8 mouse cellular contexts compared by ENCODE assay signal in genomic region chr11:95808448-95809011, GRCm38 (mm10). TPM values are rescaled to one million over a fixed set of nuclear protein-coding genes. Genes with fewer than 3 reads are reported as not detected.
DNase-seq lines count a peak whose midpoint lies in the region; ATAC-seq lines count a peak whose summit lies in the region.
"Had no signal": no experiment of that assay in that cellular context is flagged by ENCODE, and none has a peak within 500 bp of the region (broad histone marks: within the 10 kb centered on the region; RNA-seq: fewer than 3 reads in every experiment).

No protein-coding gene starts in this region.

- H3K4me2 ChIP-seq in limb, embryonic 12.5 days, result no peak overlapping the region
- no peak overlapping the region for H3K4me2 ChIP-seq in embryonic facial prominence, embryonic 14.5 days (ENCODE audit: low read depth, low read length)
- H3K4me2 ChIP-seq in limb, embryonic 15.5 days, result no peak overlapping the region

- H3K36me3 ChIP-seq in limb, embryonic 12.5 days, result no peaks in the 10 kb centered on the region
- no peaks in the 10 kb centered on the region for H3K36me3 ChIP-seq in limb, embryonic 10.5 days
- no peaks in the 10 kb centered on the region for H3K36me3 ChIP-seq in embryonic facial prominence, embryonic 14.5 days (ENCODE audit: control insufficient read depth, insufficient read depth, low read length)
- H3K36me3 ChIP-seq in limb, embryonic 15.5 days, result no peaks in the 10 kb centered on the region

- H3K4me1 ChIP-seq in limb, embryonic 12.5 days (replicated peaks), result no peaks in the 10 kb centered on the region
- H3K4me1 ChIP-seq in limb, embryonic 10.5 days, result peaks cover 5% of the 10 kb centered on the region; the same call in 1 of the 2 replicates
- H3K4me1 ChIP-seq in embryonic facial prominence, embryonic 14.5 days (ENCODE audit: control insufficient read depth, insufficient read depth, low read length), result no peaks in the 10 kb centered on the region
- no peaks in the 10 kb centered on the region for H3K4me1 ChIP-seq in limb, embryonic 15.5 days

- no peaks in the 10 kb centered on the region for H3K27me3 ChIP-seq in limb, embryonic 12.5 days
- H3K27me3 ChIP-seq in limb, embryonic 10.5 days (ENCODE audit: low read depth, poor library complexity, severe bottlenecking), result 0 out of 2 replicates have a peak, but pooled peaks cover 5% of the 10 kb centered on the region
- H3K27me3 ChIP-seq in embryonic facial prominence, embryonic 14.5 days (replicated peaks; ENCODE audit: control insufficient read depth, insufficient read depth, low read length), result no peaks in the 10 kb centered on the region
- H3K27me3 ChIP-seq in limb, embryonic 15.5 days, result no peaks in the 10 kb centered on the region

- peaks cover 9% of the 10 kb centered on the region; the same call in 1 of the 2 replicates for H3K9me3 ChIP-seq in limb, embryonic 12.5 days
- H3K9me3 ChIP-seq in limb, embryonic 10.5 days (replicated peaks), result no peaks in the 10 kb centered on the region
- peaks cover 8% of the 10 kb centered on the region; the same call in 1 of the 2 replicates for H3K9me3 ChIP-seq in embryonic facial prominence, embryonic 14.5 days (ENCODE audit: control insufficient read depth, low read length)
- no peaks in the 10 kb centered on the region for H3K9me3 ChIP-seq in limb, embryonic 15.5 days

- 0 out of 2 replicates have a peak overlapping the region, but pooled peaks have one; percentile 12 for H3K27ac ChIP-seq in limb, embryonic 12.5 days
- no peak overlapping the region; the same call in 1 of the 2 replicates for H3K27ac ChIP-seq in limb, embryonic 10.5 days
- no peak overlapping the region for H3K27ac ChIP-seq in embryonic facial prominence, embryonic 14.5 days (replicated peaks; ENCODE audit: low read depth, low read length)
- H3K27ac ChIP-seq in limb, embryonic 15.5 days, result no peak overlapping the region

- ATAC-seq in limb, embryonic 12.5 days (ENCODE audit: insufficient number of reproducible peaks, insufficient read depth, low FRiP score, low TSS enrichment, low read depth), result no peak
- ATAC-seq in embryonic facial prominence, embryonic 14.5 days (ENCODE audit: low read depth), result peak; percentile 65; the same call in 1 of the 2 replicates
- peak; percentile 52; the same call in 1 of the 2 replicates for ATAC-seq in limb, embryonic 15.5 days (ENCODE audit: insufficient number of reproducible peaks, low FRiP score, low TSS enrichment, low read depth)

- H3K9ac ChIP-seq in limb, embryonic 12.5 days (replicated peaks), result no peak overlapping the region
- H3K9ac ChIP-seq in embryonic facial prominence, embryonic 14.5 days (ENCODE audit: low read depth, low read length), result no peak overlapping the region
- H3K9ac ChIP-seq in limb, embryonic 15.5 days, result no peak overlapping the region

- WGBS in limb, embryonic 12.5 days, result 64% methylated on average over 5 of the region's 5 CpGs
- WGBS in limb, embryonic 10.5 days, result 82% methylated on average over 5 of the region's 5 CpGs
- WGBS in embryonic facial prominence, embryonic 14.5 days, result 63% methylated on average over 2 of the region's 5 CpGs
- 62% methylated on average over 5 of the region's 5 CpGs for WGBS in limb, embryonic 15.5 days

- H3K4me3 ChIP-seq in limb, embryonic 12.5 days (replicated peaks), result no peak overlapping the region
- H3K4me3 ChIP-seq in limb, embryonic 10.5 days, result no peak overlapping the region
- H3K4me3 ChIP-seq in embryonic facial prominence, embryonic 14.5 days (ENCODE audit: low read depth, low read length), result no peak overlapping the region
- no peak overlapping the region for H3K4me3 ChIP-seq in limb, embryonic 15.5 days

- no peak for DNase-seq in limb, embryonic 10.5 days (ENCODE audit: low spot score)
- DNase-seq in embryonic facial prominence, embryonic 14.5 days (ENCODE audit: low spot score), result peak; percentile 55
- DNase-seq in spleen, postnatal 4 days (ENCODE audit: low spot score in 2 of 2), result peak; percentile 80 to 87
- DNase-seq in testis, postnatal 10 days (ENCODE audit: low spot score), result no peak
- DNase-seq in cerebellum, postnatal 10 days, result no peak
- DNase-seq: lung, postnatal 36 days had no signal

RNA-seq across cellular contexts. Expression of gene Phospho1, which starts 15.8 kb away (rescaled TPM):
- polyA plus RNA-seq in limb, embryonic 12.5 days (2016; fragmentation: Nextera tagmentation; extraction: Ambion mirVana), result not detected in 2 replicates
- not detected in 2 replicates for polyA plus RNA-seq in limb, embryonic 10.5 days (2016; fragmentation: Nextera tagmentation; extraction: Ambion mirVana)
- polyA plus RNA-seq in embryonic facial prominence, embryonic 14.5 days (2014; fragmentation: Nextera tagmentation; extraction: Ambion mirVana), result 7.5 and 14.9 TPM in 2 replicates
- 2.8 and 3.9 TPM in 2 replicates for polyA plus RNA-seq in limb, embryonic 15.5 days (2015; fragmentation: Nextera tagmentation; extraction: Ambion mirVana)

RNA-seq across cellular contexts. Expression of gene Gngt2, which starts 28.5 kb away (rescaled TPM):
- 10.1 and 10.2 TPM in 2 replicates for polyA plus RNA-seq in limb, embryonic 12.5 days (2016; fragmentation: Nextera tagmentation; extraction: Ambion mirVana)
- 8.9 and 9.3 TPM in 2 replicates for polyA plus RNA-seq in limb, embryonic 10.5 days (2016; fragmentation: Nextera tagmentation; extraction: Ambion mirVana)
- polyA plus RNA-seq in embryonic facial prominence, embryonic 14.5 days (2014; fragmentation: Nextera tagmentation; extraction: Ambion mirVana), result 15.0 and 16.2 TPM in 2 replicates
- polyA plus RNA-seq in limb, embryonic 15.5 days (2015; fragmentation: Nextera tagmentation; extraction: Ambion mirVana), result 16.9 and 18.7 TPM in 2 replicates

RNA-seq across cellular contexts. Expression of gene Abi3, which starts 33.7 kb away (rescaled TPM):
- polyA plus RNA-seq in limb, embryonic 12.5 days (2016; fragmentation: Nextera tagmentation; extraction: Ambion mirVana), result 3.8 and 4.5 TPM in 2 replicates
- 4.0 and 4.4 TPM in 2 replicates for polyA plus RNA-seq in limb, embryonic 10.5 days (2016; fragmentation: Nextera tagmentation; extraction: Ambion mirVana)
- polyA plus RNA-seq in embryonic facial prominence, embryonic 14.5 days (2014; fragmentation: Nextera tagmentation; extraction: Ambion mirVana), result 3.9 and 5.1 TPM in 2 replicates
- polyA plus RNA-seq in limb, embryonic 15.5 days (2015; fragmentation: Nextera tagmentation; extraction: Ambion mirVana), result 7.0 and 7.2 TPM in 2 replicates

Comparison
In these comparisons a context has a peak if more than half of its experiments do, and no peak if none do; other contexts are left out.
1. DNase-seq: peak in embryonic facial prominence, embryonic 14.5 days (single experiment) and spleen, postnatal 4 days (2 of 2); none in limb, embryonic 10.5 days (single experiment), testis, postnatal 10 days (single experiment) and cerebellum, postnatal 10 days (0 of 2).